Mouse (Mus musculus): ENCODE measurements around the gene Inhbe.
A peak's percentile ranks its signal among the peaks of the same experiment; 100 is the strongest.

Gene Inhbe

GRCm38 (mm10) chr10:127343029-127343428, 11.2 kb downstream of the Inhbe start:
- DNase-seq: no peak

- peak; percentile 98 for DNase-seq
These were observed 12.1 kb downstream of the Inhbe start, which contains the start of gene Gli1 for GRCm38 (mm10) chr10:127341891-127342639. Gene Gli1, minus strand, starts transcription at chr10:127341974.

GRCm38 (mm10) chr10:127341360-127341690, 12.9 kb downstream of the Inhbe start:
- no peak for DNase-seq

GRCm38 (mm10) chr10:127340577-127341359, 13.4 kb downstream of the Inhbe start:
- peak; percentile 90 for DNase-seq

GRCm38 (mm10) chr10:127339683-127340576, 14.3 kb downstream of the Inhbe start:
- DNase-seq: peak; percentile 97

GRCm38 (mm10) chr10:127338930-127339682, 15.1 kb downstream of the Inhbe start:
- peak; percentile 98 for DNase-seq

GRCm38 (mm10) chr10:127337536-127338099, 16.6 kb downstream of the Inhbe start:
- DNase-seq: no peak

- no peak for DNase-seq
These were observed 17.3 kb downstream of the Inhbe start for GRCm38 (mm10) chr10:127336952-127337351.

GRCm38 (mm10) chr10:127335271-127335670, 18.9 kb downstream of the Inhbe start:
- DNase-seq: no peak

- DNase-seq: no peak
These were observed 21.1 kb downstream of the Inhbe start for GRCm38 (mm10) chr10:127333152-127333551.

GRCm38 (mm10) chr10:127332211-127332874, 21.9 kb downstream of the Inhbe start:
- no peak for DNase-seq

- DNase-seq: peak; percentile 92
These were observed 24.0 kb downstream of the Inhbe start for GRCm38 (mm10) chr10:127330212-127330611.

GRCm38 (mm10) chr10:127327461-127328145, 26.6 kb downstream of the Inhbe start:
- DNase-seq: no peak

- peak; percentile 95 for DNase-seq
These were observed 27.4 kb downstream of the Inhbe start for GRCm38 (mm10) chr10:127326828-127327227.

GRCm38 (mm10) chr10:127326017-127326801, 28.0 kb downstream of the Inhbe start:
- peak; percentile 93 for DNase-seq

GRCm38 (mm10) chr10:127325454-127326016, 28.7 kb downstream of the Inhbe start:
- DNase-seq: no peak

GRCm38 (mm10) chr10:127324495-127324894, 29.7 kb downstream of the Inhbe start:
- DNase-seq: peak; percentile 94

- DNase-seq: peak; percentile 95
These were observed 30.9 kb downstream of the Inhbe start for GRCm38 (mm10) chr10:127323131-127323855.

- no peak for DNase-seq
These were observed 31.5 kb downstream of the Inhbe start for GRCm38 (mm10) chr10:127322669-127323068.

All from heart, adult 11 months (tissue).